Mouse (Mus musculus) neural tube, embryonic 15.5 days (tissue): ENCODE measurements around the gene Glo1. TPM values are rescaled to one million over a fixed set of nuclear protein-coding genes. Genes with fewer than 3 reads are reported as not detected.

Experiments used
- ATAC-seq: fragments of 200-750 bp; cut with Nextera tagmentation; 2 replicates; pipeline ENCODE4 v1.8.0; 2017; ENCODE audit warnings: mild to moderate bottlenecking, moderate TSS enrichment, moderate library complexity; ENCODE audit not compliant: low FRiP score
- H3K27ac ChIP-seq: fragments of 300-500 bp; sonication (generic); replicated peaks from 2 replicates; pipeline ENCODE4 v1.5.1; 2015; ENCODE audit warnings: mild to moderate bottlenecking, inconsistent platforms
- H3K27me3 ChIP-seq: fragments of 300-500 bp; sonication (generic); replicated peaks from 2 replicates; pipeline ENCODE4 v1.6.1; 2015; ENCODE audit warnings: inconsistent platforms
- H3K36me3 ChIP-seq: fragments of 300-500 bp; sonication (generic); 2 replicates; pipeline ENCODE4 v1.6.1; 2015; ENCODE audit warnings: inconsistent platforms
- H3K4me1 ChIP-seq: fragments of 300-500 bp; sonication (generic); 2 replicates; pipeline ENCODE4 v1.6.1; 2015; ENCODE audit warnings: inconsistent platforms
- H3K4me2 ChIP-seq: fragments of 300-500 bp; sonication (generic); 2 replicates; pipeline ENCODE4 v1.6.1; 2015; ENCODE audit warnings: inconsistent platforms, mild to moderate bottlenecking, moderate library complexity
- H3K4me3 ChIP-seq: fragments of 300-500 bp; sonication (generic); replicated peaks from 2 replicates; pipeline ENCODE4 v1.5.1; 2015; ENCODE audit warnings: mild to moderate bottlenecking, inconsistent platforms
- H3K9ac ChIP-seq: fragments of 300-500 bp; sonication (generic); replicated peaks from 2 replicates; pipeline ENCODE4 v1.6.1; 2015; ENCODE audit warnings: mild to moderate bottlenecking, inconsistent platforms
- H3K9me3 ChIP-seq: fragments of 300-500 bp; sonication (generic); replicated peaks from 2 replicates; pipeline ENCODE4 v1.6.1; 2016; ENCODE audit warnings: inconsistent platforms
- WGBS: fragments of 180-500 bp; shearing (Covaris S2); methylation state at CpG from one replicate; pipeline ENCODE4 v1.1.7; 2015; ENCODE audit warnings: mixed read lengths; 5-methylcytosine and 5-hydroxymethylcytosine counted together
- polyA plus RNA-seq: library from polyadenylated mRNA; unstranded; fragments of >200 nt; fragmentation: Nextera tagmentation; extraction: Ambion mirVana; gene quantifications from 2 replicates; pipeline ENCODE4 v1.2.1, GENCODE M21; 2015

Glo1 gene
- polyA plus RNA-seq, 1 experiment from 2014 or later, result 162 TPM

DNA sequence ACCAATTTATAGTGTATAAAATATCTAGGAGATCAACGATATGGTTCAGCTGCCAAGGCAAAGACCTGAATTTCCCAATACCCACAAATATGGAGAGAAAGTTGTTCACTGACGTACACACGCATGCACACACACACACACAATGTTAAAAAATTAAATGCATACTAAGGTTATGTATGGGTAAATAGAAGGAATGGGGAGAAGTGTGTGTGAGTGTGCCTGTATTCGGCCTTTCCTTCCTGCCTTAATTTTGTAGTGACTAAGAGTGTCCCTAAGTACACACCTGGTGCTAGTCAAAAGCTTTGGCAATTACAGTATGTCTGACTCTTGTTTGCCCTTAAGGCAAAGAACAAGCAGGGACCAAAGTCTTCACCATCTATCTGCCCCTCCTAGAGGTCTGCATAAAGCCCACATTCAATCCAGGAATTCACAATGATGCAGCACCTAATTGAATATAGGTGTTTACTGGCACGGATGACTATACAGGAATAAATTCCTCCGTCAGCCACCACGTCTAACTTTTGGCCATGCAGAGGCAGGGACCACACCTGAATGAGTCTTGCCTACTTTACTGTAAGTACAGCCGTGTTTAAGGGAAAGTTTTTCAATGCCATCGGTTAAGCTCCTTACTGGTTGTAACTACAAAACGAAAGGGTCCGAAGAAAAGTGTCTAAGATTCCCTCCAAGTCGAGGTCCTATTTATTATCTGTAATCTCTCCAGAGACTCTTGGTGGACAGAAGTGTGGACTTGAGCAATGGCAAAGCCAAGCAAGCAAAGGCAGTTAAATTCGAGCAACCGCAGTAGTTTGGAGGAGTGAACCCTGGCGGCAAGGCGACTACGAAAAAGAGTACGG is 15.2 kb downstream of the Glo1 start:
- no peaks in the 10 kb centered on the region for H3K27me3 ChIP-seq
- H3K36me3 ChIP-seq, result no peaks in the 10 kb centered on the region
- peak overlapping the region; percentile 72 for H3K4me2 ChIP-seq
- peak overlapping the region; percentile 75 for H3K4me3 ChIP-seq
- WGBS, result 27% methylated on average over 18 of the region's 18 CpGs
- peak overlapping the region; percentile 78 for H3K9ac ChIP-seq
- H3K9me3 ChIP-seq, result no peaks in the 10 kb centered on the region
- peaks cover 25% of the 10 kb centered on the region for H3K4me1 ChIP-seq
- H3K27ac ChIP-seq, result peak overlapping the region; percentile 86
- ATAC-seq, result no peak

DNA sequence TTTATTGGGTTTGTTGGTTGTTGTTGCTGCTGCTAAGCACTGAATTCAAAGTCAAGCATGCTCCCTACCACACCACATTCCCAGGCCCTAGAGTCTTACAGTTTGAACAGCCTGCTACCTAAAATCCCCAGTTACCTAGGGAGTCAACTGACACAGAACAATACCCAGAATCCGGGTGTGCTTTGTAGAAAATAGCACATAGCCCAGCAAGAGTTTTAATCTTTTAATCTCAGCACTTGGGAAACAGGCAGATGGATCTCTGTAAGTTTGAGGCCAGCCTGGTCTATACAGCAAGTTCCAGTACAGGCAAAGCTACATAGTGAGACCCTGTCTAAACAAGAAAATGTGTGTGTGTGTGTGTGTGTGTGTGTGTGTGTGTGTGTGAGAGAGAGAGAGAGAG is 15.9 kb downstream of the Glo1 start:
- no peak for ATAC-seq
- Histone ChIP-seq H3K36me3 (no peaks in the 10 kb centered on the region), H3K4me2 (peak overlapping the region; percentile 72; the same call in 1 of the 2 replicates), H3K27me3 (no peaks in the 10 kb centered on the region), H3K9ac (no peak overlapping the region), H3K4me1 (peaks cover 25% of the 10 kb centered on the region), H3K27ac (no peak overlapping the region), H3K9me3 (no peaks in the 10 kb centered on the region), H3K4me3 (no peak overlapping the region)
- WGBS, result 83% methylated on average over 1 of the region's 1 CpGs

DNA sequence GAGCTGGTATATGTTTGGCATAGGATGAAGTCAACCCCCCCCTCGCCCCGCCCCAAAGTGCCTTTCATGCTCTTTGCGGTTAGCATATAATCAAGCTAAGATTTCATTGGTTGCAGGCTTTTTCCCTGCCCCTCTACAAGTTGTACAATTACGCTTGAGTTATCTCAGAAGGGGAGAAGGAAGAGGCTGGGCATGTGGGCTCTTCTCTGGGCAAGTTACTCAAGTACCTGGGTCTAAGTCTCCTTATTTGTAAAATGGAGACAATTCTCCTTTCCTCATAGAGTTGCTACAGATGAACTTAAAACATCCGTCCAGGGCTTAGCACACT is 16.7 kb downstream of the Glo1 start:
- Histone ChIP-seq H3K27me3 (no peaks in the 10 kb centered on the region), H3K4me1 (peaks cover 25% of the 10 kb centered on the region), H3K4me3 (no peak overlapping the region), H3K36me3 (no peaks in the 10 kb centered on the region), H3K27ac (no peak overlapping the region), H3K9ac (no peak overlapping the region), H3K4me2 (no peak overlapping the region), H3K9me3 (no peaks in the 10 kb centered on the region)
- no peak for ATAC-seq
- WGBS, result 98% methylated on average over 5 of the region's 5 CpGs

DNA sequence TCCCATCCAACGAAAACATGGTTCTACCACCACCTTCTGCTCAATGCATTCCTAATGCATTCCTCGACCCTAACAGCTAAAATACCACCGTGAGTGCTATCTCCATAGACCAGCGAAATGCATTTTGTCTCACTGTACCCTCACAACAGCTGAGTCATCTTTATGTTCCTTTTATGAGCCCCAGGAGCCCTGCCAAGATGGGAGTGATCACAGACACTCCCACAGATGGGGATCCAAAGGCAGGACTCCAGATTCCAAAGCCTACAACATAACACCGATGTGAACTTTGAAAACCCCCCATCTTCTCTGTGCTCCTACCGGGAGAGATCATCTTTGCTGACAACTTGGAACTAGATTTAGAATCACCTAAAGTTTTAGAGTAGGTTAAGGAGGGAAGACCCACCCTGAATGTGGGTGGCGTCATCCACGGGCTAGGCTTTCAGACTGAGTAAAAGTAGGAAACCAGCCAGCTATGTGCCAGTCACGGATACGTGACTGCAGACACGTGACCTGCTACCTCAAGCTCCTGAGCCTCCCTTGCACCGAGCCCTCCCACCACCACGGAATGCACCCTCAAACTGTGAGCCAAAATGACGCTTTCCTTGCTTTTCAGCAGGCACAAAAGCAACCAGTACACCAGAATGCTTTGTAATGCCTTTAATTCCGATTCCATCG is 17.2 kb downstream of the Glo1 start:
- Histone ChIP-seq H3K27me3 (no peaks in the 10 kb centered on the region), H3K4me3 (no peak overlapping the region), H3K27ac (no peak overlapping the region), H3K4me1 (peaks cover 25% of the 10 kb centered on the region), H3K9me3 (no peaks in the 10 kb centered on the region), H3K4me2 (no peak overlapping the region; the same call in 1 of the 2 replicates), H3K9ac (no peak overlapping the region), H3K36me3 (no peaks in the 10 kb centered on the region)
- no peak for ATAC-seq
- WGBS, result 83% methylated on average over 16 of the region's 16 CpGs

DNA sequence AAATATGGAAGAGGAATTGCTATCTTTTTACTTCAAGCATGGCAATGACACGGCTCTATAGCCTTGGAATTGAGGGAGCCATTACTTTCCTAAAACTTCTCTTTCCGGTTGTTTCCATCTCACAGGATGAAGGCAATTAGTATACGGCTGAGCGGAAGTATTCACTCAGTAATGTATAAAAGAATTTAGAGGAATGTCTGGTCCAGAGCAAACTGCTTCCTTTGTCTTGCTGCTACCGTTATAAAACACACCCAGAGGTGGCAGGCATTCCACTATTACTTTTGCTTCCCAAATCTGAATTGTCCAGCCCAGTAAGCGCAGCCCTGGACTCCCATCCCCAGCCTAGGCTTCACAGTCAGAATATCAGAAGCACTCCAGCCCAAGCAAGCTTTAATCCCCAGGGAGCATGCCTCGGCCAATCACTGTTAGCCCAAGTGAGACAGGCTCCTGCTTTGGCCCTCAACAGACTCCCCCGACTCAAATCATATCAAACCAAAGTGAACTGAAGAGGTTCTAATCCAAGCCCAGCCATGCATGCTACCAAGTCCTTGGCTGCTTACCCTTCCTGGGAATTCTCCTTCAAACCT is 18.7 kb downstream of the Glo1 start:
- Histone ChIP-seq H3K9me3 (no peaks in the 10 kb centered on the region), H3K9ac (no peak overlapping the region), H3K27ac (no peak overlapping the region; the same call in 1 of the 2 replicates), H3K4me1 (peaks cover 25% of the 10 kb centered on the region), H3K4me3 (no peak overlapping the region), H3K4me2 (no peak overlapping the region), H3K36me3 (no peaks in the 10 kb centered on the region), H3K27me3 (no peaks in the 10 kb centered on the region)
- 31% methylated on average over 8 of the region's 8 CpGs for WGBS
- no peak for ATAC-seq

DNA sequence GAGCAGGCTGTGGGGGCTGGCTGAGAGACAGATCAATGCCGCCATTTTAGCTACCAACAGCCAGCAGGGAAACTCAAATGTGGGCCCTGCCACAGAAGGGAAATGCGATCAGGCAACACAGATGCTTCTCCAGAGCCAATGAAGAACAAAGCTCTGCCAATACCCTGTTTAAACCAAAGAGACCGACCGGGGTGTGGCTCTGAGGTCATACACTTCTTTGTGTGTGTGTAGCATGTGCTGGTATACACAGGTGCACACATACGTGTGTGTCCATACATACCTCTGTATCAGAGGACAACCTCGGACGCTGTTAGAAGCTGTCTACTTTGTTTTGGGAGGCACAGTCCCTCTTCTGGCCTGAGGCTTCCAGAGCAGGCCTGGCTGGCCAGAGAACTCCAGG is 19.3 kb downstream of the Glo1 start:
- H3K4me1 ChIP-seq, result peaks cover 25% of the 10 kb centered on the region
- H3K27me3 ChIP-seq, result no peaks in the 10 kb centered on the region
- no peak overlapping the region for H3K4me3 ChIP-seq
- H3K27ac ChIP-seq, result no peak overlapping the region
- 87% methylated on average over 7 of the region's 7 CpGs for WGBS
- H3K9ac ChIP-seq, result no peak overlapping the region
- peaks cover 4% of the 10 kb centered on the region; the same call in 1 of the 2 replicates for H3K36me3 ChIP-seq
- no peak for ATAC-seq
- no peaks in the 10 kb centered on the region for H3K9me3 ChIP-seq
- H3K4me2 ChIP-seq, result no peak overlapping the region

DNA sequence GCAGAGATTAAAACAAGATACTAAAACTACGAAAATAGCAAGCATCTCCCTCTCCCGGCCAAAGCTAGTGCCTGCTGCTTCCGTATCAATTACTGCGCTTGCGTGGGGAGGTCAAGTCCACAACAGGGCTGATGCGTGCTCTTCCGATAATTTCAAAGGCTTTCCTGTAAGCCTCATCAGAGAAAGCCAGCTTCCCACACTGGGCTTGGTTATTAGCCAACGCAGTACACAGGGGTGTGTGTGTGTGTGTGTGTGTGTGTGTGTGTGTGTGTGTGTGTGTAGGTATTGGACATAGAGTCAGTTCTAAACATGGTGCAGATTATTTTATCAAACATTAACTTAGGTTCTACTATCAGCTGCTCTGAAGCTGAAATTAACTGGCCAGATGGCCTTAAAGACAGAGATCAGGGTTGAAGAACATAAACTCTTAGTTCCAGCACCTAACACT is 20.0 kb downstream of the Glo1 start:
- no peaks in the 10 kb centered on the region for H3K27me3 ChIP-seq
- no peak overlapping the region for H3K27ac ChIP-seq
- H3K4me1 ChIP-seq, result peaks cover 20% of the 10 kb centered on the region
- H3K36me3 ChIP-seq, result peaks cover 11% of the 10 kb centered on the region; the same call in 1 of the 2 replicates
- ATAC-seq, result no peak
- no peaks in the 10 kb centered on the region for H3K9me3 ChIP-seq
- WGBS, result 95% methylated on average over 8 of the region's 8 CpGs
- no peak overlapping the region for H3K9ac ChIP-seq
- no peak overlapping the region for H3K4me2 ChIP-seq
- no peak overlapping the region for H3K4me3 ChIP-seq

DNA sequence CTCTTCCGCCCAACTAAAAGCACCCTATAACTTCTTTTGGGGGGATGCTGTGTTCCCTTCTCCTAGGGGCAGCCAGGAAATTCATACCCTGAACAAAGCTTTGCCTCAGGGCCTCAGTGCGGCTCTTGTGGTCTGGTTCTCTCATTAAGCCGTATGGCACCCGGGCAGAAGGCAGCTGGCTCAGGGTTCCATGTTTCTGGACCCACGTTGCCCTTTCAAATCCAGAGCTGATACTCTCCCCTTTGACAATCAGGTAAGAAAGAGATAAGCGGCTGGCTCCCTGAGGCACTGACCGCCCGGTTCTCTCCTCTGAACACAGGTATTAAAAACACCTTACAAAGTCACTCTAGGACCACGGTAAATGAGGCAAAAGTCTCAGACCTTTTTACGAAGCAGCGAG is 20.5 kb downstream of the Glo1 start:
- WGBS, result 90% methylated on average over 11 of the region's 11 CpGs
- H3K27me3 ChIP-seq, result no peaks in the 10 kb centered on the region
- no peak for ATAC-seq
- no peak overlapping the region for H3K9ac ChIP-seq
- no peak overlapping the region for H3K27ac ChIP-seq
- H3K36me3 ChIP-seq, result peaks cover 11% of the 10 kb centered on the region; the same call in 1 of the 2 replicates
- no peak overlapping the region for H3K4me2 ChIP-seq
- H3K4me3 ChIP-seq, result no peak overlapping the region
- H3K9me3 ChIP-seq, result no peaks in the 10 kb centered on the region
- peaks cover 15% of the 10 kb centered on the region for H3K4me1 ChIP-seq

DNA sequence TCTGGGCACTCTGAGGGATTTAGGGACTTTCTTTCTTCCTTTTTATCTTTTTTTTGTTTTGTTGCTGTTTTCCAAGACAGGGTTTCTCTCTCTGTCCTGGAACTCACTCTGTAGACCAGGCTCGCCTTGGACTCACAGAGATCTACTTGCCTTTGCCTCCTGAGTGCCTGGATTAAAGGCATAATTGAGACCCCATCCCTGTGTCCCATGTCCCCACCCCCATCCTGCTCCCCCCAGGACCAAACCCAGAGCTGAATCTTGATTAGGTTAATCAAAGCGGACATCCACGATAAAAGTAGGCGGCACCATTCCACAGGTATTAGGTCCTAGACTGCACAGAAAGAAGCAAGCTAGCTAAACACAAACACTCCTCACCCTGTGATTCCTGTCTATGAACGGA is 21.7 kb downstream of the Glo1 start:
- WGBS, result 91% methylated on average over 5 of the region's 5 CpGs
- H3K9ac ChIP-seq, result no peak overlapping the region
- H3K27me3 ChIP-seq, result no peaks in the 10 kb centered on the region
- no peaks in the 10 kb centered on the region for H3K9me3 ChIP-seq
- H3K4me1 ChIP-seq, result peaks cover 13% of the 10 kb centered on the region
- no peak overlapping the region for H3K27ac ChIP-seq
- no peak overlapping the region for H3K4me3 ChIP-seq
- no peak overlapping the region for H3K4me2 ChIP-seq
- ATAC-seq, result no peak
- H3K36me3 ChIP-seq, result peaks cover 14% of the 10 kb centered on the region; the same call in 1 of the 2 replicates

DNA sequence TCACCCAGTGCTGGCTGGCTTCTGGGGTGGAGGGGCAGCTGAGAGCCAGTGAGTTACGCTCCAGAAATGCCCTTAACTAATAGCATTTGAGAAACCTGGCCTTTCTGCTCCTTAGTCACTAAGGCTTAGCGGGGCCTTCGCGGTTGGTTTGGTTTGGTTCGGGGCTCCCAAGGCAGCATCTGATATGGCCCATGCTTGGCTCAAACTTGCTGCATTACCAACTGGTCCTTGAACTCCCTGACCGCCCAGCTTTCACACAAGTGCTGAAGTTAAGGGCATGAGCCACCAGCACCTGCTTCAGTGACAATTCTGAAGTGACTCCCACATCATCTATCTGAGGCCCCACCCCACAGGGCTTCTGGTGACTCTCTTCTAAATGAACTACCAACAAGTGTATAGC is 22.4 kb downstream of the Glo1 start:
- WGBS, result 91% methylated on average over 6 of the region's 6 CpGs
- no peak for ATAC-seq
- H3K4me3 ChIP-seq, result no peak overlapping the region
- H3K9ac ChIP-seq, result no peak overlapping the region
- H3K36me3 ChIP-seq, result peaks cover 18% of the 10 kb centered on the region; the same call in 1 of the 2 replicates
- no peaks in the 10 kb centered on the region for H3K9me3 ChIP-seq
- H3K27ac ChIP-seq, result no peak overlapping the region
- no peaks in the 10 kb centered on the region for H3K27me3 ChIP-seq
- peaks cover 13% of the 10 kb centered on the region for H3K4me1 ChIP-seq
- H3K4me2 ChIP-seq, result no peak overlapping the region

DNA sequence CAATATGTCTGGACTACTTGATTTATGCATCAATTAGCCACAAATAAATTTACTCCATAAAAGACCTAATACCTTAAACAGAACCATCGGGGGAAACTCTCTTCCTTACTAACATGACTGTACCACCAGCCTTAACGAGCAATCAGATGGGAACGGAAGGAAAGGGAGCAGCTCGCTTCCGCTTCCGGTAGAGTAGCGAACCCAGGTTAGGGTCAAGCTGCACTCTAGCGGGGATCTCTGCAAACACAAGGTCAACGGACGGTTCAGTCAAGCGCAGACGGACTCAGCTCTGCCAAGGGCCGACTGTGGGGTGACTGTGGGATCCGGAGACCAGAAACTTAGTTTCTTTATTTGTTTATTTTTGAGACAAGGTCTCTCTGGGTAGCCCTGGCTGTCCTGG is 24.5 kb downstream of the Glo1 start:
- Histone ChIP-seq H3K36me3 (peaks cover 33% of the 10 kb centered on the region), H3K9me3 (no peaks in the 10 kb centered on the region), H3K27ac (no peak overlapping the region), H3K9ac (no peak overlapping the region), H3K4me3 (no peak overlapping the region), H3K4me2 (no peak overlapping the region), H3K4me1 (0 out of 2 replicates have a peak, but pooled peaks cover under 1% of the 10 kb centered on the region), H3K27me3 (no peaks in the 10 kb centered on the region)
- no peak for ATAC-seq
- WGBS, result 96% methylated on average over 14 of the region's 14 CpGs

DNA sequence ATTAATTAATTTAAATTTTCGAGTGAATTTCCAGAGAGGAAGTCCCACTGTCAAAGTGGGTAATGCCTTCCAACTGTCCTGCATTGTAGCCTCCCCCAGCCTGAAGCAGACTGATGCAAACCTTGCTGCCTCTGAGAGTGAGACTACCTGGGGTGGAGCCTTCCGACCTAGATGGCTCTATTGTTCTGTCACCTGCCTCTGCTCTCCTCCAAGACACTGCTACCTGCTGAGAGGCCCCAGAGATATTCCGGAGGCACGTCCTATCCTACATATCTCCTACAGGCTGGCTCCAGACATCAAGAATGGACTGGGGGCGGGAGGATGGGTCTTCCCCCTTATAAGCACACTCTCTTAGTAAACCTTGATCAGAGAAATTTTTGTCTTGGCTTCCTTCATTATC is 28.4 kb downstream of the Glo1 start:
- H3K4me3 ChIP-seq, result no peak overlapping the region
- no peak for ATAC-seq
- no peaks in the 10 kb centered on the region for H3K9me3 ChIP-seq
- no peak overlapping the region for H3K9ac ChIP-seq
- no peak overlapping the region for H3K27ac ChIP-seq
- H3K36me3 ChIP-seq, result peaks cover 49% of the 10 kb centered on the region
- WGBS, result 95% methylated on average over 5 of the region's 5 CpGs
- no peaks in the 10 kb centered on the region for H3K4me1 ChIP-seq
- H3K27me3 ChIP-seq, result no peaks in the 10 kb centered on the region
- no peak overlapping the region for H3K4me2 ChIP-seq
